Mouse (Mus musculus) E14TG2a.4 (cell line): ENCODE measurements around the gene Met.

ENCODE experiments used
- CTCF ChIP-seq: conservative IDR thresholded peaks from 2 replicates; pipeline ENCODE4 v1.5.1; 2014; ENCODE audit warnings: low read length
- NANOG ChIP-seq: IDR thresholded peaks from 2 replicates; pipeline ENCODE4 v1.6.1; 2014; ENCODE audit warnings: borderline replicate concordance, low read length, mixed read lengths

- TF ChIP-seq CTCF: no peak
- TF ChIP-seq NANOG: no peak
Measured at GRCm38 (mm10) chr6:17443311-17443710, 20.3 kb upstream of the Met start.
